Comparison of ENCODE assay signal across 20 mouse cellular contexts in the genomic region with DNA sequence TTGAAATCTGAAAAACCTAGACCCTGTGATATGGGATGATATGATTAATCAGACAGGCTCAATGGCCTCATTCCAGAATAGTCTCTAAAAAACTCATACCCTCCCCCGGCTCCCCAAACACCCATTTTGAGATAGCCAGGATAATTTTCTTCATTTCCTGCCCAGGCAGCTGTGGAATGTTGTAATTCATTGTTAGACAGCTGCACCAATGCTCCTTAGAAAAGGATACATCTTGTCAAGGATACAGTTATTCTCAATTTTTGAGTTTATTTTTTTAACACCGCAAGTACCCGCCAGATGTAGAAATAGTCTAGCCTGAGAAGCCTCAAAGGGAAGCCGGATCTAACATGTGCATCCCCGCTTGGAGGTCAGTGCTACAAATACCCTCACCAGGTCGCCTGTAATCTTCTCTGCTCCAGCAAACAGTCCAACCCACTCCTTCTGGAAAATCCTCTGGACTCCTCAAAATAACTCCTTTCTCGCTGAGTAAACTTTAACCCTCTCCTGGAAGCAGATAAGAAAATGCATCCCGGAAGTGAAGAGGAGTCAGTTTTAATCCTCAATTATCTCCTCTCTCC.
A peak's percentile ranks its signal among the peaks of the same experiment; 100 is the strongest.
DNase-seq lines count a peak whose midpoint lies in the region; ATAC-seq and TF ChIP-seq lines count a peak whose summit lies in the region.
"Had no signal": no experiment of that assay in that cellular context is flagged by ENCODE, and none has a peak within 500 bp of the region (broad histone marks: within the 10 kb centered on the region; RNA-seq: fewer than 3 reads in every experiment).

No protein-coding gene starts in this region.

- H3K27ac ChIP-seq in heart, embryonic 11.5 days (ENCODE audit: low read depth, low read length) = 0 out of 2 replicates have a peak overlapping the region, but pooled peaks have one; percentile 15
- H3K27ac ChIP-seq in embryonic facial prominence, embryonic 14.5 days (replicated peaks; ENCODE audit: low read depth, low read length) = no peak overlapping the region
- peak overlapping the region; percentile 25; the same call in 1 of the 2 replicates for H3K27ac ChIP-seq in kidney, postnatal 0 days
- no peak overlapping the region for H3K27ac ChIP-seq in layer of hippocampus, adult 2 months
- H3K27ac ChIP-seq: embryonic facial prominence, embryonic 13.5 days; forebrain, embryonic 13.5 days; gastrocnemius, adult 2 months; liver, embryonic 15.5 days; macrophage; neural tube, embryonic 13.5 days; stomach, embryonic 15.5 days had no signal

- H3K4me2 ChIP-seq in heart, embryonic 11.5 days = peak overlapping the region; percentile 14
- H3K4me2 ChIP-seq in embryonic facial prominence, embryonic 14.5 days (ENCODE audit: low read depth, low read length) = no peak overlapping the region
- peak overlapping the region; percentile 18; the same call in 1 of the 2 replicates for H3K4me2 ChIP-seq in kidney, postnatal 0 days (ENCODE audit: low read length)
- H3K4me2 ChIP-seq: embryonic facial prominence, embryonic 13.5 days; forebrain, embryonic 13.5 days; liver, embryonic 15.5 days; neural tube, embryonic 13.5 days; stomach, embryonic 15.5 days had no signal

- H3K4me3 ChIP-seq in heart, embryonic 11.5 days (ENCODE audit: low read depth, low read length) = no peak overlapping the region
- no peak overlapping the region for H3K4me3 ChIP-seq in embryonic facial prominence, embryonic 14.5 days (ENCODE audit: low read depth, low read length)
- no peak overlapping the region for H3K4me3 ChIP-seq in kidney, postnatal 0 days (replicated peaks; ENCODE audit: low read depth, low read length)
- H3K4me3 ChIP-seq in layer of hippocampus, adult 2 months = no peak overlapping the region
- H3K4me3 ChIP-seq: embryonic facial prominence, embryonic 13.5 days; forebrain, embryonic 13.5 days; gastrocnemius, adult 2 months; liver, embryonic 15.5 days; neural tube, embryonic 13.5 days; stomach, embryonic 15.5 days had no signal

- no peak overlapping the region for H3K9ac ChIP-seq in heart, embryonic 11.5 days (ENCODE audit: low read depth, low read length)
- no peak overlapping the region for H3K9ac ChIP-seq in embryonic facial prominence, embryonic 14.5 days (ENCODE audit: low read depth, low read length)
- H3K9ac ChIP-seq in kidney, postnatal 0 days (ENCODE audit: low read depth, low read length) = no peak overlapping the region
- H3K9ac ChIP-seq: embryonic facial prominence, embryonic 13.5 days; forebrain, embryonic 13.5 days; liver, embryonic 15.5 days; neural tube, embryonic 13.5 days; stomach, embryonic 15.5 days had no signal

- no peaks in the 10 kb centered on the region for H3K36me3 ChIP-seq in heart, embryonic 11.5 days (ENCODE audit: control insufficient read depth, insufficient read depth, low read length)
- H3K36me3 ChIP-seq in embryonic facial prominence, embryonic 14.5 days (ENCODE audit: control insufficient read depth, insufficient read depth, low read length) = no peaks in the 10 kb centered on the region
- no peaks in the 10 kb centered on the region for H3K36me3 ChIP-seq in kidney, postnatal 0 days (ENCODE audit: insufficient read depth, low read length)
- H3K36me3 ChIP-seq: embryonic facial prominence, embryonic 13.5 days; liver, embryonic 15.5 days; neural tube, embryonic 13.5 days; stomach, embryonic 15.5 days had no signal

- no peak for TF ChIP-seq CTCF in kidney, postnatal 0 days (IDR thresholded peaks at IDR 0.05; ENCODE audit: low read depth)
- TF ChIP-seq CTCF in layer of hippocampus, adult 2 months (conservative IDR thresholded peaks at IDR 0.05) = no peak

- no peaks in the 10 kb centered on the region for H3K9me3 ChIP-seq in heart, embryonic 11.5 days (replicated peaks; ENCODE audit: control insufficient read depth, low read length)
- H3K9me3 ChIP-seq in embryonic facial prominence, embryonic 14.5 days (ENCODE audit: control insufficient read depth, low read length) = no peaks in the 10 kb centered on the region
- H3K9me3 ChIP-seq in kidney, postnatal 0 days (replicated peaks; ENCODE audit: low read length) = no peaks in the 10 kb centered on the region
- H3K9me3 ChIP-seq: embryonic facial prominence, embryonic 13.5 days; forebrain, embryonic 13.5 days; liver, embryonic 15.5 days; neural tube, embryonic 13.5 days; stomach, embryonic 15.5 days had no signal

- peaks cover 18% of the 10 kb centered on the region for H3K4me1 ChIP-seq in heart, embryonic 11.5 days (ENCODE audit: control insufficient read depth, insufficient read depth, low read length)
- H3K4me1 ChIP-seq in embryonic facial prominence, embryonic 14.5 days (ENCODE audit: control insufficient read depth, insufficient read depth, low read length) = no peaks in the 10 kb centered on the region
- H3K4me1 ChIP-seq in kidney, postnatal 0 days (replicated peaks; ENCODE audit: insufficient read depth, low read length) = no peaks in the 10 kb centered on the region
- H3K4me1 ChIP-seq: embryonic facial prominence, embryonic 13.5 days; liver, embryonic 15.5 days; neural tube, embryonic 13.5 days; stomach, embryonic 15.5 days had no signal

- DNase-seq in adrenal gland, postnatal 14 days = peak; percentile 29
- no peak for DNase-seq in adrenal gland, adult 2 months
- no peak for DNase-seq in heart, adult 18-20 months
- peak; percentile 57 for DNase-seq in embryonic facial prominence, embryonic 14.5 days (ENCODE audit: low spot score)
- DNase-seq in kidney, postnatal 0 days (ENCODE audit: low spot score) = peak; percentile 64
- DNase-seq in urinary bladder, postnatal 4 days (ENCODE audit: low spot score in 2 of 2) = no peak
- DNase-seq in layer of hippocampus, adult 2 months (ENCODE audit: low spot score in 2 of 2) = no peak
- DNase-seq: cerebellum, adult 9-11 months; gastrocnemius, adult 2 months; left cerebral cortex, postnatal 4 days; thymus, postnatal 25 days had no signal

- ATAC-seq in heart, embryonic 11.5 days (replicated peaks; ENCODE audit: insufficient number of reproducible peaks, low FRiP score, low TSS enrichment) = no peak
- ATAC-seq in embryonic facial prominence, embryonic 14.5 days (ENCODE audit: low read depth) = no peak
- no peak for ATAC-seq in kidney, postnatal 0 days (replicated peaks; ENCODE audit: low FRiP score, low read depth)
- ATAC-seq: forebrain, embryonic 13.5 days; midbrain, embryonic 16.5 days; Patski had no signal

- no peaks in the 10 kb centered on the region for H3K27me3 ChIP-seq in heart, embryonic 11.5 days (ENCODE audit: control insufficient read depth, insufficient read depth, low read length)
- no peaks in the 10 kb centered on the region for H3K27me3 ChIP-seq in embryonic facial prominence, embryonic 14.5 days (replicated peaks; ENCODE audit: control insufficient read depth, insufficient read depth, low read length)
- H3K27me3 ChIP-seq in kidney, postnatal 0 days (ENCODE audit: insufficient read depth, low read length) = no peaks in the 10 kb centered on the region
- H3K27me3 ChIP-seq: embryonic facial prominence, embryonic 13.5 days; liver, embryonic 15.5 days; neural tube, embryonic 13.5 days; stomach, embryonic 15.5 days had no signal

- WGBS in heart, embryonic 11.5 days (ENCODE audit: insufficient replicate concordance) = 12% methylated on average over 8 of the region's 8 CpGs
- 31% methylated on average over 8 of the region's 8 CpGs for WGBS in embryonic facial prominence, embryonic 14.5 days
- WGBS in kidney, postnatal 0 days = 21% methylated on average over 8 of the region's 8 CpGs

Comparison
In these comparisons a context has a peak if more than half of its experiments do, and no peak if none do; other contexts are left out.
1. DNase-seq: peak in adrenal gland, postnatal 14 days (single experiment), embryonic facial prominence, embryonic 14.5 days (single experiment) and kidney, postnatal 0 days (single experiment); none in adrenal gland, adult 2 months (single experiment), heart, adult 18-20 months (0 of 2), urinary bladder, postnatal 4 days (0 of 2) and layer of hippocampus, adult 2 months (0 of 2).
2. H3K27ac ChIP-seq: peak in heart, embryonic 11.5 days (single experiment) and kidney, postnatal 0 days (single experiment); none in embryonic facial prominence, embryonic 14.5 days (single experiment) and layer of hippocampus, adult 2 months (single experiment).